Mouse (Mus musculus): Measurements from ENCODE around the gene Casq2.

DNA sequence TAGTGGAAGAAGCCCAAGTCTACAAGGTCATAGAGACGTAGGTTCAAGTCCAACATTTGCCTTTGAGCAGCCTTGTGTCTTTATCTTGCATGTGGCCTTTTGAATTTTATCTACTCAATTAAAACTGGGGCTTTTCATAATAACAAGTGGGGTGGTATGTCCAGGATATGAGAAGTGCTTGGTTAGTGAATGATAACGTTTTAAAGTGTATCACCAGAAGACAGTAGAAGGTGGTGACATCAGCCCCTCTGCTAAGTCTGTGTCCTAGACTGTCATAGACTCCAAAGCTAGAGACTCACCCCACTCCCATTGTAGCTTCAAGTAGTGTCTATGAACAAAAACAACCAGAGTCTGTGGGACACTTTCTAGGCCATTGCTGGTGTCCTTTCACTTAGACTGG lies 42.0 kb downstream of the Casq2 start:
- TF ChIP-seq POLR2A (IDR thresholded peaks at IDR 0.05; ENCODE audit: low read depth, low read length), result no peak
- TF ChIP-seq CTCF (IDR thresholded peaks at IDR 0.05; ENCODE audit: borderline replicate concordance, insufficient read depth, low read length), result no peak

Data from embryonic fibroblast, embryonic 13.5 days (primary cell).